Mouse (Mus musculus): Measurements from ENCODE around the gene Hmcn1.

The Hmcn1 gene

GRCm38 (mm10) chr1:150993162-150994064, at the start of gene Hmcn1:
Gene Hmcn1, minus strand, starts transcription at chr1:150993435.
- no peak; the same call in 1 of the 2 replicates for ATAC-seq (ENCODE audit: insufficient number of reproducible peaks, low FRiP score, low TSS enrichment)

DNA sequence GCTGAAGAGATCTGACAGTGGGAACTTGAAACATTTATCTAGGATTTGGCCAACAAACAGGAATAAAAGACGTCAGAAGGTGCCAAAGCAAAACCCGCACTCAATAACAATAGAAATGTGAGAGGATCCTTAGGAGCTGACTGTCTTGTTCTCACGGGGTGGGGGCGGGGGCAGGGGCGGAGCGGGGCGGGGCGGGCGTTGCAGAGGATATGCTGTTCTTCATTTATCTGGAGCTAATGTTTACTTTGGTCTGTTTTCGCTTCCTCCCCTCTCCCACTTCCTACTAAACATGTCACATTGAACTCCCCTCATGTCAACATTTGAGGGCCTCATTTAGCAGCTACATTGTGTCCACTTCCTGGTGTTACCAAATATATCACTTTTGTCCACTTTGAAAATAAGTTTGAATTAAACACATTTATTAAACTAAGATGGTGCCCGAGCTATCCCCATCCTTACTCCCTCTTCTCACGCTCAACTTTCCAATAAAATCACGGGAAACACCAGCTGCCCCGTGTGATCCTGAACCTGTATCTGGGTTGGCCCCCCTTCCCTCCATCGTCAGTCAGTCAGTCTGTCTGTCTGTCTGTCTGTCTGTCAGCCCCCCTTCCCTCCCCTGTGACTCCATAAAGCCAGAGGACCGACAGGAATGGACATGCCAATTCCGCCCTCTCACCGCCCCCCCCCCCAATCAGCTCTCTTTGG, 47.9 kb upstream of the Hmcn1 start:
- no peak for ATAC-seq (ENCODE audit: insufficient number of reproducible peaks, low FRiP score, low TSS enrichment)

GRCm38 (mm10) chr1:151040290-151040689, 47.1 kb upstream of the Hmcn1 start:
- no peak for ATAC-seq (ENCODE audit: insufficient number of reproducible peaks, low FRiP score, low TSS enrichment)

DNA sequence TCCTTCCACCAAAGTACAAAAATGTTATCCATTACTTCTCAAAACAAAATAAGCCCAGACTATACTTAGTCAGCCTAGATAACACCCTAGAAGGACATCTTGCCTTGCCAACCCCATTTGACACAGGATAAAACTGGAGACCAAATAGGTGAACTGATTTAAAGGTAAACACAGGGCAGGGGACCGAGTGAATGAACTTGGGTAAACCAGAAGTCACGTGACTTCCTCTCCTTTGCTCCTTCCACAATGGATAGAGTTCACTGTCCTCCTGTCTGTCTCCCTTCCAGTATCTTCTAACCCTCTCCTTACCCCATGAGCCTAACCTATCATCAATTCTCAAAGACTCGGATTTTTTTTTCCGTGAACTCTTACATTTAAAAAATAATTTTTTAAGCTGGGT, 46.0 kb upstream of the Hmcn1 start:
- ATAC-seq (ENCODE audit: insufficient number of reproducible peaks, low FRiP score, low TSS enrichment) = no peak

GRCm38 (mm10) chr1:151038566-151038965, 45.3 kb upstream of the Hmcn1 start:
- ATAC-seq (ENCODE audit: insufficient number of reproducible peaks, low FRiP score, low TSS enrichment) = no peak

DNA sequence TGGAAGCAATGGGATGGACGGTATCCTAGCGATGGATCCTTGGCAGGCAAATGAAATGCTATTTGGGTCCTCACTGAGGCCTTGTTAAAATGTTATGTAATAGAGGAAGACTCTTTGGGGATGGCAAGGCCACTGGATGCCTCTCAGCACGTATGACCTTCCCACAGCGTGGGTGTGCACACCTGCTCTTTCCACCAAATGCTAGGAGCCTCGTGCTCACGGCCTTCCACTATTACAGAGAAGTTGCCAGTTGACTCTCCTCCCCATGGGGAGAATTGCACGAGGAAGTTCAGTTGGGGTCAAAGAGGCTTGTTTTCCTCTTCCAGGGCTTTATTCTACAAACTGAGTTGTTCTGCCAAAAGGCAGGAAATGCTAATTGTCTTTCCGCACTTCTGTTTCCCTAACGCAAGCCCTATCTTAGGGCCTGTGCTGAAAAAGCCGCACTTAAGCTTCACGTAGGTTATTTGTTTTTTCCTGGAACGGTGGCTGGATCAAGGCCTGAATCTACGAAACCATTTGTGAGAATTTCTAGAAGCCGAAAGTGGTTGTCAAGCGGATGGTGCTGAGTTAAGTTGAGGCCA, 43.3 kb upstream of the Hmcn1 start:
- no peak for ATAC-seq (ENCODE audit: insufficient number of reproducible peaks, low FRiP score, low TSS enrichment)

DNA sequence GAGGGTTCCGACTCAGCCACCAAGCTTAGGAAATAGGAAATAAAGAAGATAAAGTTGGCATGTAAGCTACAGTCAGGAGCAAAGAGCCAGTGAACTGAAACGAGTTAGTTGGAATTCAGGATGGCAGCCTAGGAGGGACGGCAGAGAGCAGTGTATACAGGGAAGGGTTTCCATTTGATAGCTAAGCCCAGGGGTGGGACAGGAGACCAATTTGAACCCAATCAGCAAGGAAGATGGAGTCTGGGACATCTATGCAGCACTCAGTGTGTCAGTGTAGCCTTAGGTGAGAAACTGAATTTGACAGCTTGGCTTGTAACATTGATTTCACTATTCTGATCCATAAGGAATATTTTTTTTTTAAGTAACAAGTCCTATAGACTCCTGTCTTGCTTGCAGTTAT, 42.5 kb upstream of the Hmcn1 start:
- ATAC-seq (ENCODE audit: insufficient number of reproducible peaks, low FRiP score, low TSS enrichment) = no peak

DNA sequence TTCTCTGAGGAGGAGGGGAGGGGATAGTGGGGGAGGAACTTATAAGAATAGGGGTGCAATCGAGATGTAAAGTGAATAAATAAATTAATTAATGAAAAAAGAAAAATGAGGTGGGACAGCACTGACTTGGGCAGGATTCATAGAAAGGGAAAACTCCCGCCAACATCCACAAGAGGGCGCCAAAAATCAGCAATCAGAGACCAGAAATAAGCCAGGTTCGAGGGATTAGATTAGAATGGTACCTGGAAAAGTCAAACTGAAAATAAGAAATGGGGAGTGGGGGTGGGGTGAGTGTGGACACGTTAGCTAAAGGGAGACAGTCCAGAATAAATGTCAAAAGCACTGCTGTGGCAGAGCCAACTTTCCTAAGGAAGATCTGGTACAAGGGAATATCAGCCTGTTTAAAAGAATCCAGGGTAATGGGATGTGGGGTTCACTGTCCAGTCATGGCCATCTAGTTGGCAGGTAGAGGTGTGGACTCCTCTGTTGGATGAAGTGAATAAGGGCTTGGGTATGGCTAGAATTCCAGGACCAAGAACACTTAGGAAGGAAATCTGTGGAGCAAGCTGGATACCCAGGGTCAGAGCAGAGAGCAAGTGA, 41.9 kb upstream of the Hmcn1 start:
- ATAC-seq (ENCODE audit: insufficient number of reproducible peaks, low FRiP score, low TSS enrichment) = 0 out of 2 replicates have a peak, but pooled peaks have one; percentile 51

DNA sequence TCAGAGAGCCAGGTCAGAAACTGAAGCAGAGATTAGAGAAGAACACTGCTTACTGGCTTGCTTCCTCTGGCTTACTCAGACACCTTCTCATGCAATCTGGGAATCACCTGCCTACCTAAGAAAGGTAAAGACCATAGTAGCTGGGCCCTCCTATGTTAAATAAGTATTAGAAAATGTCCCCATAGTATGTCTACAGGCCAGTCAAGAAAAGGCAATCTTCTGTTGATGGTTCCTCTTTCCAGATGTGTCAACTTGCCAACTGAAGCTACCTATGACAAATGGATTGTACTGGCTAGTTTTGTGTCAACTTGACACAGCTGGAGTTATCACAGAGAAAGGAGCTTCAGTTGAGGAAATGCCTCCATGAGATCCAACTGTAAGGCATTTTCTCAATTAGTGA, 40.1 kb upstream of the Hmcn1 start:
- no peak for ATAC-seq (ENCODE audit: insufficient number of reproducible peaks, low FRiP score, low TSS enrichment)

DNA sequence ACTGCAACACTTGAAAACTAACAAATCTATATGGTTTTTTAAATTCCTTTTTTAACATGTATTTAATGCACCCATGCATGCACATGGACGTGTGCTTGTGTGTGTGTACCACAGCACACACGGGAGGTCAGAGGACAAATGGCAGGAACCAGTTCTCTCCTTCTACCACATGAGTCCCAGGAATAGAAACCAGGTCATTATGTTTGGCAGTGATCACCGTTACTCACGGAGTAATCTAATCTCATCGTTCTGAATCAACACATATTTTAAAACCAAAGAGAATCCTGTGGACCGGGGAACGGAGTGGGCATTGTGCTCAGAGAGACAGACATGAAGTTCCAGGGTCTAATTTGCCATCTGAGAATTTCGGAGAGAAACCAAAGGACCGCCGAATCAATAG, 38.3 kb upstream of the Hmcn1 start:
- ATAC-seq (ENCODE audit: insufficient number of reproducible peaks, low FRiP score, low TSS enrichment) = no peak

- no peak for ATAC-seq (ENCODE audit: insufficient number of reproducible peaks, low FRiP score, low TSS enrichment)
Measured at GRCm38 (mm10) chr1:151031086-151031485, 37.9 kb upstream of the Hmcn1 start.

- no peak for ATAC-seq (ENCODE audit: insufficient number of reproducible peaks, low FRiP score, low TSS enrichment)
Measured at GRCm38 (mm10) chr1:151025049-151025773, 32.0 kb upstream of the Hmcn1 start.

GRCm38 (mm10) chr1:151019273-151019890, 26.1 kb upstream of the Hmcn1 start:
- no peak for ATAC-seq (ENCODE audit: insufficient number of reproducible peaks, low FRiP score, low TSS enrichment)

- peak; percentile 57; the same call in 1 of the 2 replicates for ATAC-seq (ENCODE audit: insufficient number of reproducible peaks, low FRiP score, low TSS enrichment)
Measured at GRCm38 (mm10) chr1:151011056-151011455, 17.8 kb upstream of the Hmcn1 start.

DNA sequence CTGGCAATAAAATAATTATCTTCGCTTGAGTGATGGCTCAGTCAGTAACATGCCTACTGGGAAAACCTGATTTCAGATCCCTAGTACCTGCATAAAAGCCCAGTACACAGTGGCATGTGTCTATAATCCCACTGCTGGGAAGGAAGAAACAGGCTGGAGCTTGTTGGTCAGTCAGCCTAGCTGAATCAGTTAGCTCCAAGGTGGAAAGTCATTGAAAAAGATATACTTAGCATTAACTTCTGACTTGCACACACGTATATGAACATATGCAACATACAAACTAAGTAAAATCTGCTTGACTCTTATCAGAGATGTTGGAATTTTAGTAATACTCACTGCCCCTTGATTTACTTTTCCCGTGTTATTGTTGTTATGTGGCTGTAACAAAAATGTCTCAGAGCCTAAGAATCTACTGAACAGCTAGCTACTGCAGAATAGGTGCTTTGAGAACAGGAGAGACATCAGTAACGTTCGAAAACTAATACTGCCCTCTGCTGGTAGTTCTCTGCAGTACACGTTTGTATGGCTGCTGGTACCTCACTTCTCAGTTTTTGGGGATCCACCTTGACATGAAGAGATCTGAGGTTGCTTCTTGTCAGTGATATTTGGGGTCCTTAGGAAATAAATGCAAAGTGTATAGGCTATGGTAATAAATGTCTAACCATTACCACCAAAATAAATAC, 16.0 kb upstream of the Hmcn1 start:
- ATAC-seq (ENCODE audit: insufficient number of reproducible peaks, low FRiP score, low TSS enrichment) = peak; percentile 68; the same call in 1 of the 2 replicates

DNA sequence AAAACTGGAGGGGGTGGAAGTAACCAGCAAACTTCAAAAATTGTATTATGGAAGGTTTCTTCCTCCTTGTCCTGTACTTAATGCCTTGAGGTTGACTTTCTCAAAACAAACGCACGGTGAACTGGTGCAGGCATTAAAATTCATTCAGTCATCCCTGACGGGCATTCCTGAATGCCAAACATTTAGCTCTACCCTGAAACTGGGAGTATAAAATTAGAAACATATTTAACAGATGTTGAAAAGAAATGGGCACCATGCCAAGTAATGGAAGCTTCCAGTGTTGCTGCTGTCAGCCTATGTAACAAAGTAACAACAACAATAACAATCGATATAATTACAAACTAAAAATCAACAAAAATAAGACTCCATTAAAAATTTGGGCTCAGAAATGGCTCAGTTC, 14.5 kb upstream of the Hmcn1 start:
- no peak for ATAC-seq (ENCODE audit: insufficient number of reproducible peaks, low FRiP score, low TSS enrichment)

GRCm38 (mm10) chr1:151004007-151004406, 10.8 kb upstream of the Hmcn1 start:
- no peak for ATAC-seq (ENCODE audit: insufficient number of reproducible peaks, low FRiP score, low TSS enrichment)

DNA sequence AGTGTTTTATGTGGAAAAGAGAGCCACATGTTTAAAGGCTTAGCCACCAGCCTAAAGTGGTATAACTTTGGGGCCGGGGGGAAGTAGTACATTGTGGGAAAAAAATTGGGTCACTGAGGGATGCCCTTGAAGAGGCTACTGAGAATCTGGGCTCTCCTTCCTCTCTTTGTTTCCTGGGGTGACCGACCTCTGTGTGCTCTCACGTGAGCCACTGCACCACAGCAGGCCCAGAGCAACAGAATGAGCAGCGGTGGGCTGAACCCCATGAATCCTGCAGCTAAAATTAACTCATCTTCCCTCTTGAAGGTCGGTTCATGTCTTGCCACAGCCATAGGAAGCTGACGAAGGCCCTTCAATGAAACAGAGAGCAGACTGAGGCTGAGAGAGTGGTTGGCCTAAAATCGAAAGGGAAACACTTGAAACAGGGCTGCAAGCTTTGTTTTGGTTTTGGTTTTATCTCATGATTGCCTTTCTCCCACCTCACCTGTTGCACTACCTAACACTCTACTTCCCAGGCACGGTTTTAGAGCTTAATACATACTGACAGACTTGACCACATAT, 8.7 kb upstream of the Hmcn1 start:
- ATAC-seq (ENCODE audit: insufficient number of reproducible peaks, low FRiP score, low TSS enrichment) = no peak

- no peak for ATAC-seq (ENCODE audit: insufficient number of reproducible peaks, low FRiP score, low TSS enrichment)
Measured at GRCm38 (mm10) chr1:151000714-151001113, 7.5 kb upstream of the Hmcn1 start.

Data from cerebellum, adult (tissue).